Mouse (Mus musculus) embryonic facial prominence, embryonic 14.5 days (tissue): Measurements from ENCODE around the gene Ndufa7. TPM values are rescaled to one million over a fixed set of nuclear protein-coding genes. Genes with fewer than 3 reads are reported as not detected.

Experiments
- ATAC-seq: fragments of 200-750 bp; cut with Nextera tagmentation; 2 replicates; pipeline ENCODE4 v1.8.0; 2017; ENCODE audit warnings: low read depth, moderate number of reproducible peaks, moderate TSS enrichment
- DNase-seq: peaks from one replicate; pipeline ENCODE4 v3.0.0-alpha.2; 2015; ENCODE audit warnings: low spot score
- H3K27ac ChIP-seq: fragments of 300-500 bp; sonication (generic); replicated peaks from 2 replicates; pipeline ENCODE4 v1.5.1; 2014; ENCODE audit warnings: low read depth, mild to moderate bottlenecking, low read length, moderate library complexity
- H3K27me3 ChIP-seq: fragments of 300-500 bp; sonication (generic); replicated peaks from 2 replicates; pipeline ENCODE4 v1.6.1; 2014; ENCODE audit warnings: low read length; ENCODE audit not compliant: control insufficient read depth, insufficient read depth
- H3K36me3 ChIP-seq: fragments of 300-500 bp; sonication (generic); 2 replicates; pipeline ENCODE4 v1.6.1; 2014; ENCODE audit warnings: low read length, mixed read lengths; ENCODE audit not compliant: control insufficient read depth, insufficient read depth
- H3K4me1 ChIP-seq: fragments of 300-500 bp; sonication (generic); 2 replicates; pipeline ENCODE4 v1.6.1; 2014; ENCODE audit warnings: antibody characterized with exemption, low read length; ENCODE audit not compliant: control insufficient read depth, insufficient read depth
- H3K4me2 ChIP-seq: fragments of 300-500 bp; sonication (generic); 2 replicates; pipeline ENCODE4 v1.6.1; 2014; ENCODE audit warnings: low read depth, mild to moderate bottlenecking, low read length, moderate library complexity, mixed read lengths
- H3K4me3 ChIP-seq: fragments of 300-500 bp; sonication (generic); 2 replicates; pipeline ENCODE4 v1.5.1; 2014; ENCODE audit warnings: low read depth, mild to moderate bottlenecking, low read length
- H3K9ac ChIP-seq: fragments of 300-500 bp; sonication (generic); 2 replicates; pipeline ENCODE4 v1.6.1; 2014; ENCODE audit warnings: low read depth, mild to moderate bottlenecking, low read length, moderate library complexity, mixed read lengths
- H3K9me3 ChIP-seq: fragments of 300-500 bp; sonication (generic); 2 replicates; pipeline ENCODE4 v1.6.1; 2016; ENCODE audit warnings: low read length; ENCODE audit not compliant: control insufficient read depth
- WGBS: fragments of 180-500 bp; shearing (Covaris S2); extraction: QIAGEN DNeasy Blood & Tissue Kit; methylation state at CpG from one replicate; pipeline ENCODE4 v1.1.7; 2014; 5-methylcytosine and 5-hydroxymethylcytosine counted together
- polyA plus RNA-seq: library from polyadenylated mRNA; unstranded; fragments of >200 nt; fragmentation: Nextera tagmentation; extraction: Ambion mirVana; gene quantifications from 2 replicates; pipeline ENCODE4 v1.2.1, GENCODE M21; 2014

Ndufa7 gene
- polyA plus RNA-seq, 1 experiment from 2014 or later, result 488 TPM

GRCm38 (mm10) chr17:33804745-33805144 lies 19.6 kb upstream of the Ndufa7 start:
- 56% methylated on average over 1 of the region's 1 CpGs for WGBS
- ATAC-seq (no peak), DNase-seq (no peak)
- Histone ChIP-seq H3K4me1 (no peaks in the 10 kb centered on the region), H3K9ac (no peak overlapping the region), H3K27me3 (no peaks in the 10 kb centered on the region), H3K36me3 (no peaks in the 10 kb centered on the region), H3K9me3 (no peaks in the 10 kb centered on the region), H3K27ac (no peak overlapping the region), H3K4me3 (no peak overlapping the region), H3K4me2 (no peak overlapping the region)

GRCm38 (mm10) chr17:33807181-33807888 lies 17.0 kb upstream of the Ndufa7 start:
- Histone ChIP-seq H3K9ac (no peak overlapping the region), H3K4me2 (no peak overlapping the region), H3K4me1 (no peaks in the 10 kb centered on the region), H3K27me3 (no peaks in the 10 kb centered on the region), H3K4me3 (no peak overlapping the region), H3K27ac (no peak overlapping the region), H3K36me3 (no peaks in the 10 kb centered on the region), H3K9me3 (no peaks in the 10 kb centered on the region)
- no peak for DNase-seq
- WGBS, result 57% methylated on average over 8 of the region's 9 CpGs
- no peak for ATAC-seq

GRCm38 (mm10) chr17:33808192-33808591 lies 16.2 kb upstream of the Ndufa7 start:
- 40% methylated on average over 10 of the region's 10 CpGs for WGBS
- Histone ChIP-seq H3K4me1 (no peaks in the 10 kb centered on the region), H3K9ac (no peak overlapping the region), H3K4me3 (no peak overlapping the region), H3K27ac (no peak overlapping the region), H3K36me3 (no peaks in the 10 kb centered on the region), H3K4me2 (no peak overlapping the region), H3K27me3 (no peaks in the 10 kb centered on the region), H3K9me3 (no peaks in the 10 kb centered on the region)
- ATAC-seq (no peak), DNase-seq (no peak)

- H3K4me3 ChIP-seq, result peak within 1 kb of the TSS; percentile 49
- peak within 1 kb of the TSS; percentile 57 for H3K9ac ChIP-seq
- no peaks in the 10 kb centered on the region for H3K27me3 ChIP-seq
- DNase-seq (peak; percentile 98), ATAC-seq (peak; percentile 99)
- no peak within 1 kb of the TSS for H3K27ac ChIP-seq
- 1% methylated on average over 36 of the region's 36 CpGs for WGBS
- no peaks in the 10 kb centered on the region for H3K4me1 ChIP-seq
- H3K9me3 ChIP-seq, result no peaks in the 10 kb centered on the region
- peak within 1 kb of the TSS; percentile 63 for H3K4me2 ChIP-seq
- no peaks in the 10 kb centered on the region for H3K36me3 ChIP-seq
Measured at GRCm38 (mm10) chr17:33810334-33811141, 13.8 kb upstream of the Ndufa7 start, which contains the start of gene Kank3. Kank3 (plus strand) TSS chr17:33810519.

GRCm38 (mm10) chr17:33811142-33811516 lies 13.2 kb upstream of the Ndufa7 start:
- DNase-seq (peak; percentile 26), ATAC-seq (0 out of 2 replicates have a peak, but pooled peaks have one; percentile 8)
- no peaks in the 10 kb centered on the region for H3K4me1 ChIP-seq
- H3K9ac ChIP-seq, result peak overlapping the region; percentile 57
- no peaks in the 10 kb centered on the region for H3K9me3 ChIP-seq
- H3K27ac ChIP-seq, result no peak overlapping the region
- no peaks in the 10 kb centered on the region for H3K27me3 ChIP-seq
- H3K4me2 ChIP-seq, result peak overlapping the region; percentile 63
- WGBS, result 15% methylated on average over 7 of the region's 7 CpGs
- peak overlapping the region; percentile 49 for H3K4me3 ChIP-seq
- H3K36me3 ChIP-seq, result no peaks in the 10 kb centered on the region

GRCm38 (mm10) chr17:33812475-33812874 lies 11.9 kb upstream of the Ndufa7 start:
- Histone ChIP-seq H3K9ac (no peak overlapping the region), H3K4me1 (no peaks in the 10 kb centered on the region), H3K4me3 (no peak overlapping the region), H3K9me3 (no peaks in the 10 kb centered on the region), H3K27me3 (no peaks in the 10 kb centered on the region), H3K27ac (0 out of 2 replicates have a peak overlapping the region, but pooled peaks have one; percentile 15), H3K36me3 (no peaks in the 10 kb centered on the region), H3K4me2 (peak overlapping the region; percentile 15; the same call in 1 of the 2 replicates)
- peak; percentile 10 for DNase-seq
- no peak for ATAC-seq
- 52% methylated on average over 3 of the region's 3 CpGs for WGBS

GRCm38 (mm10) chr17:33812990-33813389 lies 11.4 kb upstream of the Ndufa7 start:
- 50% methylated on average over 4 of the region's 4 CpGs for WGBS
- peaks cover 2% of the 10 kb centered on the region; the same call in 1 of the 2 replicates for H3K4me1 ChIP-seq
- DNase-seq (peak; percentile 13), ATAC-seq (no peak)
- H3K9ac ChIP-seq, result no peak overlapping the region
- H3K4me2 ChIP-seq, result no peak overlapping the region
- no peak overlapping the region for H3K4me3 ChIP-seq
- H3K36me3 ChIP-seq, result no peaks in the 10 kb centered on the region
- no peaks in the 10 kb centered on the region for H3K9me3 ChIP-seq
- 0 out of 2 replicates have a peak overlapping the region, but pooled peaks have one; percentile 15 for H3K27ac ChIP-seq
- no peaks in the 10 kb centered on the region for H3K27me3 ChIP-seq

GRCm38 (mm10) chr17:33815399-33815798 lies 9.0 kb upstream of the Ndufa7 start:
- WGBS, result 92% methylated on average over 6 of the region's 6 CpGs
- no peak for ATAC-seq
- no peak overlapping the region for H3K9ac ChIP-seq

More at GRCm38 (mm10) chr17:33815399-33815798, 9.0 kb upstream of the Ndufa7 start:
- H3K4me2 ChIP-seq, result no peak overlapping the region
- H3K36me3 ChIP-seq, result peaks cover 18% of the 10 kb centered on the region
- H3K9me3 ChIP-seq, result no peaks in the 10 kb centered on the region
- H3K4me1 ChIP-seq, result peaks cover 4% of the 10 kb centered on the region; the same call in 1 of the 2 replicates
- H3K27me3 ChIP-seq, result no peaks in the 10 kb centered on the region
- H3K27ac ChIP-seq, result no peak overlapping the region
- DNase-seq, result no peak
- no peak overlapping the region for H3K4me3 ChIP-seq
